Mouse (Mus musculus) liver, postnatal 0 days (tissue): ENCODE results near the gene Pmel. TPM values are rescaled to one million over a fixed set of nuclear protein-coding genes. Genes with fewer than 3 reads are reported as not detected.

Source experiments
- ATAC-seq: fragments of 200-750 bp; cut with Nextera tagmentation; 2 replicates; pipeline ENCODE4 v1.8.0; 2017; ENCODE audit warnings: mild to moderate bottlenecking, moderate library complexity
- DNase-seq: peaks from one replicate; pipeline ENCODE4 v3.0.0-alpha.2; 2016
- H3K27ac ChIP-seq: fragments of 300-500 bp; sonication (generic); 2 replicates; pipeline ENCODE4 v1.5.1; 2014; ENCODE audit warnings: antibody characterized with exemption, moderate library complexity, mild to moderate bottlenecking, low read depth
- H3K27me3 ChIP-seq: fragments of 300-500 bp; sonication (generic); 2 replicates; pipeline ENCODE4 v1.6.1; 2014; ENCODE audit warnings: low read length, control low read depth, mixed read lengths; ENCODE audit not compliant: insufficient read depth
- H3K36me3 ChIP-seq: fragments of 300-500 bp; sonication (generic); replicated peaks from 2 replicates; pipeline ENCODE4 v1.6.1; 2014; ENCODE audit warnings: mild to moderate bottlenecking, control low read depth, low read length, moderate library complexity, mixed read lengths; ENCODE audit not compliant: insufficient read depth
- H3K4me1 ChIP-seq: fragments of 300-500 bp; sonication (generic); 2 replicates; pipeline ENCODE4 v1.6.1; 2014; ENCODE audit warnings: antibody characterized with exemption, mild to moderate bottlenecking, control low read depth; ENCODE audit not compliant: insufficient read depth
- H3K4me2 ChIP-seq: fragments of 300-500 bp; sonication (generic); 2 replicates; pipeline ENCODE4 v1.6.1; 2014; ENCODE audit warnings: low read depth, mild to moderate bottlenecking, low read length, moderate library complexity, mixed read lengths
- H3K4me3 ChIP-seq: fragments of 300-500 bp; sonication (generic); 2 replicates; pipeline ENCODE4 v1.5.1; 2014; ENCODE audit warnings: low read depth, low read length
- H3K9ac ChIP-seq: fragments of 300-500 bp; sonication (generic); replicated peaks from 2 replicates; pipeline ENCODE4 v1.6.1; 2014; ENCODE audit warnings: mild to moderate bottlenecking, moderate library complexity
- H3K9me3 ChIP-seq: fragments of 300-500 bp; sonication (generic); 2 replicates; pipeline ENCODE4 v1.6.1; 2016; ENCODE audit warnings: mild to moderate bottlenecking, control low read depth, low read length, mixed read lengths
- CTCF ChIP-seq: sonication (generic); IDR thresholded peaks from 2 replicates; pipeline ENCODE4 v1.5.1; 2016; ENCODE audit warnings: antibody characterized with exemption, low read depth
- EP300 ChIP-seq: IDR thresholded peaks from 2 replicates; pipeline ENCODE4 v1.6.1; 2016; ENCODE audit warnings: antibody characterized with exemption, low read depth, mild to moderate bottlenecking
- WGBS: fragments of 180-500 bp; shearing (Covaris S2); extraction: QIAGEN DNeasy Blood & Tissue Kit; methylation state at CpG from one replicate; pipeline ENCODE4 v1.1.7; 2014; ENCODE audit not compliant: insufficient replicate concordance; 5-methylcytosine and 5-hydroxymethylcytosine counted together
- polyA plus RNA-seq: library from polyadenylated mRNA; unstranded; fragments of >200 nt; fragmentation: Nextera tagmentation; extraction: Ambion mirVana; gene quantifications from 2 replicates; pipeline ENCODE4 v1.2.1, GENCODE M21; 2015

Gene Pmel
- polyA plus RNA-seq, 1 experiment from 2014 or later, result 0.69 TPM

- Histone ChIP-seq H3K27ac (peak overlapping the region; percentile 91), H3K9ac (no peak overlapping the region), H3K4me3 (no peak overlapping the region), H3K36me3 (no peaks in the 10 kb centered on the region), H3K27me3 (peaks cover 6% of the 10 kb centered on the region; the same call in 1 of the 2 replicates), H3K4me1 (peaks cover 31% of the 10 kb centered on the region), H3K9me3 (no peaks in the 10 kb centered on the region), H3K4me2 (no peak overlapping the region)
- WGBS, result 73% methylated on average over 10 of the region's 10 CpGs
- no peak for TF ChIP-seq EP300
- no peak for TF ChIP-seq CTCF
- peak; percentile 39 for DNase-seq
- no peak for ATAC-seq
Observed at GRCm38 (mm10) chr10:128745946-128746613, 42.1 kb downstream of the Pmel start.

GRCm38 (mm10) chr10:128746972-128747645 lies 43.1 kb downstream of the Pmel start:
- H3K27me3 ChIP-seq, result peaks cover 6% of the 10 kb centered on the region; the same call in 1 of the 2 replicates

DNA sequence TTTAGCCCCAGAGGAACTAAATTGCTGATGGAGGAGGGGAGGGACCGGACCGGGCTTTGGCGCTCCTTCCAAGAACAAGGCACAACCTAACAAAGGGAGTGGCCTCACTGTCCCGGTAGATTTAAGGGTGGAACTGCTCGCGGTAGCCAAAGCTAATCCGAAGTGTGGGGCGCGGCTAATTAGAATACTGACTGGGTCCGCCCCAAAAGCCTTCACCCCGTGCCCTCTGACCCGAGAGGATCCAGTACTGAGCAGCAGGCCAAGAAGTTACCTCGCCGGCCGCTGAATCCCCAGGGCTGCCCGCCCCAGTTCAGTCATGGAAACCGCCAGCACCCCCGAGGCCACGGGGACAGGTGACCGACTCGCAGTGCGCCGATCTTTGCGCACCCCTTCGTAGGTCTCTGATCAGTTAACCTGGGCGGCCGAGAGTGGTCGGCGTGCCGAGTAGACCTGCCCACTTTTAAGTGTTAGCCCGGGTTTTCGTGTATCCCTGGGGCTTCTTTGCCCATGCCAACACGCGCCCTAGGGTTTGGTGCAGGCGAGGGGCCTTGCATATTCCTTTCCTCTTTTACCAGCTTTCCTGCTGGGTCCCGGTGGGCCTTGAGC lies 43.8 kb downstream of the Pmel start, which contains the start of gene Pym1:
Gene Pym1 (plus strand): TSS at position 244 of the 606 bp plus-strand sequence.
- Histone ChIP-seq H3K36me3 (no peaks in the 10 kb centered on the region), H3K27me3 (peaks cover 6% of the 10 kb centered on the region; the same call in 1 of the 2 replicates), H3K9me3 (no peaks in the 10 kb centered on the region), H3K27ac (peak within 1 kb of the TSS; percentile 91), H3K4me2 (peak within 1 kb of the TSS; percentile 79), H3K4me3 (peak within 1 kb of the TSS; percentile 78), H3K9ac (peak within 1 kb of the TSS; percentile 73), H3K4me1 (peaks cover 27% of the 10 kb centered on the region)
- peak; percentile 87 for ATAC-seq
- TF ChIP-seq EP300 (no peak), CTCF (no peak)
- under 1% methylated on average over 36 of the region's 36 CpGs for WGBS
- peak; percentile 86 for DNase-seq

More at GRCm38 (mm10) chr10:128746972-128747645, 43.1 kb downstream of the Pmel start:
- ATAC-seq (no peak), DNase-seq (no peak)
- Histone ChIP-seq H3K9ac (peak overlapping the region; percentile 73), H3K36me3 (no peaks in the 10 kb centered on the region), H3K9me3 (no peaks in the 10 kb centered on the region), H3K27ac (peak overlapping the region; percentile 91), H3K4me2 (peak overlapping the region; percentile 79), H3K4me1 (peaks cover 31% of the 10 kb centered on the region), H3K4me3 (peak overlapping the region; percentile 78)
- TF ChIP-seq EP300 (no peak), CTCF (no peak)
- WGBS, result 30% methylated on average over 9 of the region's 9 CpGs

DNA sequence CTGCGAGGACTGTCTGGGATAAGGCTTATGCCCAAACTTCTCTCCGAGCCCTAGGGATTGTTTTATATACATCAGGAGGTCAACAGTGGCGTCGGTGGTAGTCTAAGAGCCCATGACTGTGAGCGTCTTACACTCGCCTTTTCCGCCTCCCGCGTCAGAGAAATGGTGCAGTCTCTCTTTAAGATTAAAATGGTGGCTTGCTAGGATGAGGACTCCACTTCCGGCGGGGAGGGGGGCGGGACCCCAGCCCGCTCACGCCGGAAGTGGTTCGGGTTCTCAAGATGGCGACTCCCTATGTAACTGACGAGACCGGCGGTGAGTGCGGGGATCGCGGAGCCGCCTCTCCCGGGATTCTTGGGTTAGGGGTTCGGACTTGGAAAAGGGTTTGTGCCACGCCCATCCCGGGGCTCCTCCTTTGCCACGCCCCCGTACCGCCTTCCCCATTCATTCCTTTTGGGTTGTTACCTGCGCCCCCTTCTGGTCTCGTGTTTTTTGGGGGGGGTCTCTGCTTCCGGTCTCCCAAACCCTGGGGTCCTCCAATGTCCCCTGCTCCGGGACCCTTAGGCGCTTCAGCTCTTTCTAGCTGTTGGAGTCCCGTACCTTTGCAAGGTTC lies 44.4 kb downstream of the Pmel start:
- WGBS, result under 1% methylated on average over 37 of the region's 37 CpGs
- H3K9me3 ChIP-seq, result no peaks in the 10 kb centered on the region
- ATAC-seq (peak; percentile 80), DNase-seq (peak; percentile 91)
- peaks cover 6% of the 10 kb centered on the region; the same call in 1 of the 2 replicates for H3K27me3 ChIP-seq
- peaks cover 23% of the 10 kb centered on the region for H3K4me1 ChIP-seq
- peak overlapping the region; percentile 73 for H3K9ac ChIP-seq
- peak overlapping the region; percentile 91 for H3K27ac ChIP-seq
- peak overlapping the region; percentile 79 for H3K4me2 ChIP-seq
- peak; percentile 32; the same call in 1 of the 2 replicates for TF ChIP-seq EP300
- peak; percentile 47 for TF ChIP-seq CTCF
- peak overlapping the region; percentile 78 for H3K4me3 ChIP-seq
- no peaks in the 10 kb centered on the region for H3K36me3 ChIP-seq

Other genes starting within 250 kb of the Pmel start
- gene Smarcc2, start 244.9 kb upstream of the Pmel start, polyA plus RNA-seq, result 13.4 and 14.7 TPM in 2 replicates
- gene Myl6, start 210.1 kb upstream of the Pmel start, polyA plus RNA-seq, result 437 and 442 TPM in 2 replicates
- 1.5 and 1.7 TPM in 2 replicates for gene Myl6b, start 205.5 kb upstream of the Pmel start, polyA plus RNA-seq
- 6.6 and 7.6 TPM in 2 replicates for gene Esyt1, start 178.3 kb upstream of the Pmel start, polyA plus RNA-seq
- gene Zc3h10, start 156.4 kb upstream of the Pmel start, polyA plus RNA-seq, result 5.0 and 5.4 TPM in 2 replicates
- gene Rpl41, start 154.9 kb upstream of the Pmel start, polyA plus RNA-seq, result 2,058 and 2,065 TPM in 2 replicates
- gene Pa2g4, start 138.2 kb upstream of the Pmel start, polyA plus RNA-seq, result 81.9 and 85.1 TPM in 2 replicates
- 7.3 and 7.8 TPM in 2 replicates for gene Erbb3, start 114.5 kb upstream of the Pmel start, polyA plus RNA-seq
- gene Rps26, start 77.4 kb upstream of the Pmel start, polyA plus RNA-seq, result 469 and 517 TPM in 2 replicates
- 0.18 and 0.40 TPM in 2 replicates for gene Ikzf4, start 58.2 kb upstream of the Pmel start, polyA plus RNA-seq
- gene Suox, start 30.1 kb upstream of the Pmel start, polyA plus RNA-seq, result 27.7 and 27.9 TPM in 2 replicates
- 23.0 and 26.2 TPM in 2 replicates for gene Rab5b, start 7.9 kb upstream of the Pmel start, polyA plus RNA-seq
- gene Cdk2, start 836 bp downstream of the Pmel start, polyA plus RNA-seq, result 29.8 and 34.7 TPM in 2 replicates
- gene Dgka, start 40.7 kb downstream of the Pmel start, polyA plus RNA-seq, result 2.5 and 2.9 TPM in 2 replicates
- 14.9 and 17.8 TPM in 2 replicates for gene Pym1, start 43.7 kb downstream of the Pmel start, polyA plus RNA-seq
- gene Mmp19, start 86.7 kb downstream of the Pmel start, polyA plus RNA-seq, result 11.3 and 13.5 TPM in 2 replicates
- 12.9 and 15.0 TPM in 2 replicates for gene Dnajc14, start 99.9 kb downstream of the Pmel start, polyA plus RNA-seq
- gene Tmem198b, start 100.2 kb downstream of the Pmel start, polyA plus RNA-seq, result 2.3 and 2.5 TPM in 2 replicates
- gene Sarnp, start 113.1 kb downstream of the Pmel start, polyA plus RNA-seq, result 72.0 and 75.4 TPM in 2 replicates
- 75.8 and 80.6 TPM in 2 replicates for gene Ormdl2, start 117.5 kb downstream of the Pmel start, polyA plus RNA-seq
- gene Gdf11, start 187.5 kb downstream of the Pmel start, polyA plus RNA-seq, result 0.17 and 0.23 TPM in 2 replicates
- gene Cd63, start 196.8 kb downstream of the Pmel start, polyA plus RNA-seq, result 271 and 296 TPM in 2 replicates
- gene Rdh5, start 218.7 kb downstream of the Pmel start, polyA plus RNA-seq, result 54.5 and 63.1 TPM in 2 replicates
- gene Bloc1s1, start 219.8 kb downstream of the Pmel start, polyA plus RNA-seq, result 128 and 130 TPM in 2 replicates
- 0.66 and 0.70 TPM in 2 replicates for gene Itga7, start 229.6 kb downstream of the Pmel start, polyA plus RNA-seq